Mouse (Mus musculus) CH12.LX (cell line): ENCODE measurements around the gene Cnp.

Source experiments
- CTCF ChIP-seq, 2 experiments: IDR thresholded peaks in 1 of 2; conservative IDR thresholded peaks in 1 of 2; 2 replicates each; pipeline ENCODE4 v1.5.1; 2011 to 2012; ENCODE audit warnings: low read depth in 2 of 2, low read length in 2 of 2, improper control_type of control experiment in 1 of 2, inconsistent platforms in 1 of 2, mild to moderate bottlenecking in 1 of 2, moderate library complexity in 1 of 2
- GABPA ChIP-seq: IDR thresholded peaks from 2 replicates; pipeline ENCODE4 v1.6.1; 2012; ENCODE audit warnings: low read depth, low read length, improper control_type of control experiment, inconsistent platforms; ENCODE audit not compliant: insufficient replicate concordance
- HCFC1 ChIP-seq: IDR thresholded peaks from 2 replicates; pipeline ENCODE4 v1.6.1; 2012; ENCODE audit warnings: low read depth, mild to moderate bottlenecking, inconsistent platforms, low read length, improper control_type of control experiment
- POLR2A ChIP-seq: IDR thresholded peaks from 2 replicates; pipeline ENCODE4 v1.6.1; 2011; ENCODE audit warnings: low read depth, mild to moderate bottlenecking, improper control_type of control experiment, low read length
- TCF12 ChIP-seq: IDR thresholded peaks from 2 replicates; pipeline ENCODE4 v1.6.1; 2014; ENCODE audit warnings: low read depth, mild to moderate bottlenecking, inconsistent platforms, low read length, improper control_type of control experiment

GRCm38 (mm10) chr11:100574188-100574587, 516 bp upstream of the Cnp start:
- TF ChIP-seq CTCF (conservative IDR thresholded peaks at IDR 0.05 in 1 of 2, IDR thresholded peaks at IDR 0.05 in 1 of 2; ENCODE audit: low read depth in 2 of 2, low read length in 2 of 2), result no peak
- TF ChIP-seq TCF12, result no peak
- TF ChIP-seq HCFC1, result no peak
- TF ChIP-seq POLR2A, result no peak
- TF ChIP-seq GABPA, result no peak
